Mouse (Mus musculus) MEL (cell line): Measurements from ENCODE around the gene Rplp2. TPM values are rescaled to one million over a fixed set of nuclear protein-coding genes. Genes with fewer than 3 reads are reported as not detected.

Source experiments
- DNase-seq: peaks from one replicate; pipeline ENCODE4 v3.0.0; 2011; ENCODE audit warnings: low read depth, low spot score
- H3K27ac ChIP-seq: 2 replicates; pipeline ENCODE4 v1.5.1; 2012; ENCODE audit warnings: low read depth, mild to moderate bottlenecking, control low read depth, low read length, moderate library complexity; ENCODE audit not compliant: control insufficient read depth
- H3K27me3 ChIP-seq, 2 experiments: fragments of 150-350 bp in 1 of 2; sonication (generic) in 1 of 2; 2 replicates each; pipeline ENCODE4 v1.6.1; 2012; ENCODE audit warnings: low read length in 2 of 2, mild to moderate bottlenecking in 2 of 2, improper control_type of control experiment in 1 of 2, moderate library complexity in 1 of 2; ENCODE audit not compliant: insufficient read depth in 2 of 2, control insufficient read depth in 1 of 2
- H3K36me3 ChIP-seq, 2 experiments: 2 replicates each; pipeline ENCODE4 v1.6.1; 2012 to 2014; ENCODE audit warnings: low read length in 2 of 2, improper control_type of control experiment in 1 of 2, inconsistent platforms in 1 of 2, mild to moderate bottlenecking in 1 of 2; ENCODE audit not compliant: insufficient read depth in 2 of 2, control insufficient read depth in 1 of 2
- H3K4me1 ChIP-seq, 2 experiments: fragments of 150-350 bp in 1 of 2; sonication (generic) in 1 of 2; 2 replicates each; pipeline ENCODE4 v1.6.1; 2012; ENCODE audit warnings: low read length in 2 of 2, improper control_type of control experiment in 1 of 2, mild to moderate bottlenecking in 1 of 2; ENCODE audit not compliant: insufficient read depth in 2 of 2, control insufficient read depth in 1 of 2
- H3K4me3 ChIP-seq, 2 experiments: fragments of 150-350 bp in 1 of 2; sonication (generic) in 1 of 2; 2 replicates each; pipeline ENCODE4 v1.5.1; 2012; ENCODE audit warnings: low read depth in 2 of 2, low read length in 2 of 2, mild to moderate bottlenecking in 2 of 2, moderate library complexity in 2 of 2, control low read depth in 1 of 2, improper control_type of control experiment in 1 of 2; ENCODE audit not compliant: control insufficient read depth in 1 of 2, insufficient read depth in 1 of 2
- H3K79me2 ChIP-seq: 2 replicates; pipeline ENCODE4 v1.6.1; 2012; ENCODE audit warnings: mild to moderate bottlenecking, low read length, moderate library complexity; ENCODE audit not compliant: control insufficient read depth, poor library complexity, insufficient read depth
- H3K9ac ChIP-seq: 2 replicates; pipeline ENCODE4 v1.6.1; 2012; ENCODE audit warnings: low read depth, mild to moderate bottlenecking, control low read depth, low read length, moderate library complexity; ENCODE audit not compliant: control insufficient read depth, poor library complexity, severe bottlenecking
- H3K9me3 ChIP-seq: fragments of 150-350 bp; sonication (generic); replicated peaks from 2 replicates; pipeline ENCODE4 v1.6.1; 2012; ENCODE audit warnings: mild to moderate bottlenecking, low read length, improper control_type of control experiment, moderate library complexity; ENCODE audit not compliant: insufficient read depth
- CTCF ChIP-seq, 3 experiments: IDR thresholded peaks in 2 of 3; conservative IDR thresholded peaks in 1 of 3; 2 replicates each; pipeline ENCODE4 v1.5.1; 2011 to 2012; ENCODE audit warnings: low read length in 3 of 3, low read depth in 2 of 3, mild to moderate bottlenecking in 2 of 3, improper control_type of control experiment in 1 of 3, inconsistent platforms in 1 of 3, mixed read lengths in 1 of 3, moderate library complexity in 1 of 3; ENCODE audit not compliant: control insufficient read depth in 1 of 3, insufficient read depth in 1 of 3, poor library complexity in 1 of 3, severe bottlenecking in 1 of 3
- ELF1 ChIP-seq: IDR thresholded peaks from 2 replicates; pipeline ENCODE4 v1.6.1; 2014; ENCODE audit warnings: low read depth, mild to moderate bottlenecking, inconsistent platforms, low read length, improper control_type of control experiment, moderate library complexity
- EP300 ChIP-seq, 2 experiments: IDR thresholded peaks; 2 replicates each; pipeline ENCODE4 v1.6.1; 2011; ENCODE audit warnings: improper control_type of control experiment in 2 of 2, low read length in 2 of 2, low read depth in 1 of 2, mild to moderate bottlenecking in 1 of 2
- ETS1 ChIP-seq: IDR thresholded peaks from 2 replicates; pipeline ENCODE4 v1.6.1; 2012; ENCODE audit warnings: low read depth, mild to moderate bottlenecking, inconsistent platforms, low read length, improper control_type of control experiment, moderate library complexity
- GATA1 ChIP-seq: IDR thresholded peaks from 2 replicates; pipeline ENCODE4 v1.6.1; 2011; ENCODE audit warnings: low read depth, low read length, improper control_type of control experiment
- KAT2A ChIP-seq: conservative IDR thresholded peaks from 2 replicates; pipeline ENCODE4 v1.6.1; 2012; ENCODE audit warnings: low read depth, low read length, improper control_type of control experiment, inconsistent platforms
- MAFK ChIP-seq: IDR thresholded peaks from 2 replicates; pipeline ENCODE4 v1.6.1; 2011; ENCODE audit warnings: low read depth, mild to moderate bottlenecking, low read length, improper control_type of control experiment, borderline replicate concordance
- MAZ ChIP-seq: IDR thresholded peaks from 2 replicates; pipeline ENCODE4 v1.6.1; 2012; ENCODE audit warnings: low read depth, mild to moderate bottlenecking, inconsistent platforms, low read length, improper control_type of control experiment
- MYC ChIP-seq: IDR thresholded peaks from 2 replicates; pipeline ENCODE4 v1.6.1; 2011; ENCODE audit warnings: low read depth, mild to moderate bottlenecking, low read length, improper control_type of control experiment, moderate library complexity
- NRF1 ChIP-seq: IDR thresholded peaks from 2 replicates; pipeline ENCODE4 v1.6.1; 2014; ENCODE audit warnings: low read depth, mild to moderate bottlenecking, inconsistent platforms, low read length, improper control_type of control experiment, moderate library complexity; ENCODE audit not compliant: poor library complexity, insufficient read depth, severe bottlenecking
- RAD21 ChIP-seq: IDR thresholded peaks from 2 replicates; pipeline ENCODE4 v1.6.1; 2011; ENCODE audit warnings: mild to moderate bottlenecking, low read depth, low read length, improper control_type of control experiment
- RCOR1 ChIP-seq: IDR thresholded peaks from 2 replicates; pipeline ENCODE4 v1.6.1; 2012; ENCODE audit warnings: low read depth, mild to moderate bottlenecking, inconsistent platforms, low read length, improper control_type of control experiment
- SIN3A ChIP-seq: IDR thresholded peaks from 2 replicates; pipeline ENCODE4 v1.6.1; 2012; ENCODE audit warnings: low read length, improper control_type of control experiment, inconsistent platforms
- SMC3 ChIP-seq: IDR thresholded peaks from 2 replicates; pipeline ENCODE4 v1.6.1; 2011; ENCODE audit warnings: low read depth, low read length, improper control_type of control experiment
- TAL1 ChIP-seq: IDR thresholded peaks from 2 replicates; pipeline ENCODE4 v1.6.1; 2012; ENCODE audit warnings: mild to moderate bottlenecking, inconsistent platforms, low read length, moderate library complexity, mixed read lengths
- UBTF ChIP-seq: IDR thresholded peaks from 2 replicates; pipeline ENCODE4 v1.6.1; 2012; ENCODE audit warnings: low read depth, mild to moderate bottlenecking, inconsistent platforms, low read length, improper control_type of control experiment, moderate library complexity, borderline replicate concordance; ENCODE audit not compliant: insufficient read depth
- USF1 ChIP-seq: IDR thresholded peaks from 2 replicates; pipeline ENCODE4 v1.6.1; 2014; ENCODE audit warnings: low read depth, mild to moderate bottlenecking, inconsistent platforms, low read length, improper control_type of control experiment, moderate library complexity
- ZC3H11A ChIP-seq: IDR thresholded peaks from 2 replicates; pipeline ENCODE4 v1.6.1; 2012; ENCODE audit warnings: low read depth, mild to moderate bottlenecking, inconsistent platforms, low read length, improper control_type of control experiment
- ZNF384 ChIP-seq: IDR thresholded peaks from 2 replicates; pipeline ENCODE4 v1.6.1; 2012; ENCODE audit warnings: low read depth, mild to moderate bottlenecking, inconsistent platforms, low read length, improper control_type of control experiment
- polyA plus RNA-seq, 2 experiments: library from polyadenylated mRNA; stranded (reverse) in 1 of 2; unstranded in 1 of 2; fragments of >175 nt in 1 of 2; fragments of >200 nt in 1 of 2; gene quantifications; 2 replicates each; pipeline versions ENCODE4 v1.2.1 to v1.2.4; 2012; ENCODE audit warnings: low replicate concordance in 2 of 2, low read depth in 1 of 2; ENCODE audit not compliant: insufficient read length in 2 of 2, insufficient read depth in 1 of 2, missing spikeins in 1 of 2
- total RNA-seq: library from RNA; depleted of rRNA; stranded (reverse); fragments of 300-350 nt; gene quantifications from 2 replicates; pipeline ENCODE4 v1.2.3, GENCODE M21; 2012

The Rplp2 gene
- total and polyA plus RNA-seq, 3 experiments: 3,503 to 3,690 TPM; not detected in 1

DNA sequence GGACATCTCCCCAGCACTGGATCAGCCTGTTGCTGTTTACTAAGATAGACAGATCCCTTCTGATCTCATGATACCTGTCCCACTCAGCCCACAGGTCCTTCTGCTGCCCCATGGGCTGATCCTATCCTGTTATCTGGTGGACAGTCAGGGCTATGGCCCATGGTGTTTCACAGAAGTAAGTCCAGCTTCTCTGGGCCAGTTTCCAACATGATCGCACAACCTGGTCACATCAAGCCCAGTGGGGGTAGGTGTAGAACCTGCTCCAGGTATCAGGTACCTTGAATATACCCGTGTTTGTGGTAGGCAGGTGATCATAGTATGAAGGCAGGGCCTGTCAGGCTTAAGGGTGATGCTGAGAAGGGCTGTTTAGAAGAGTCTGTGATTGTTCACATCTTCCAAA, 48.2 kb downstream of the Rplp2 start:
- no peak overlapping the region for H3K27ac ChIP-seq
- H3K79me2 ChIP-seq: no peaks in the 10 kb centered on the region
- TF ChIP-seq SIN3A: no peak
- TF ChIP-seq RAD21: no peak
- TF ChIP-seq UBTF: no peak
- TF ChIP-seq KAT2A: no peak
- no peak for TF ChIP-seq CTCF (IDR thresholded peaks at IDR 0.05 in 2 of 3, conservative IDR thresholded peaks at IDR 0.05 in 1 of 3; ENCODE audit: control insufficient read depth in 1 of 3, insufficient read depth in 1 of 3, low read depth in 2 of 3, low read length in 3 of 3, poor library complexity in 1 of 3, severe bottlenecking in 1 of 3)
- no peak for TF ChIP-seq ZNF384
- no peak for TF ChIP-seq ELF1
- no peak for TF ChIP-seq MAFK
- no peak for TF ChIP-seq MAZ
- no peak for TF ChIP-seq EP300 (IDR thresholded peaks at IDR 0.05; ENCODE audit: low read depth in 1 of 2, low read length in 2 of 2)
- no peak for TF ChIP-seq GATA1
- TF ChIP-seq RCOR1: no peak
- DNase-seq: no peak
- no peak overlapping the region for H3K4me3 ChIP-seq
- no peaks in the 10 kb centered on the region; a peak in 1 of 4 replicates for H3K36me3 ChIP-seq
- no peak overlapping the region for H3K9ac ChIP-seq
- H3K4me1 ChIP-seq: no peaks in the 10 kb centered on the region
- no peaks in the 10 kb centered on the region for H3K9me3 ChIP-seq
- H3K27me3 ChIP-seq: no peaks in the 10 kb centered on the region

GRCm38 (mm10) chr7:141495940-141496339, 48.8 kb downstream of the Rplp2 start:
- Histone ChIP-seq H3K36me3 (no peaks in the 10 kb centered on the region; a peak in 1 of 4 replicates), H3K27me3 (no peaks in the 10 kb centered on the region), H3K9me3 (no peaks in the 10 kb centered on the region), H3K9ac (no peak overlapping the region), H3K4me1 (no peaks in the 10 kb centered on the region), H3K4me3 (no peak overlapping the region), H3K79me2 (no peaks in the 10 kb centered on the region), H3K27ac (no peak overlapping the region)
- DNase-seq: no peak
- TF ChIP-seq TAL1: no peak
- no peak for TF ChIP-seq MAZ
- no peak for TF ChIP-seq NRF1
- TF ChIP-seq USF1: no peak
- no peak for TF ChIP-seq RAD21
- TF ChIP-seq MAFK: no peak
- TF ChIP-seq EP300 (IDR thresholded peaks at IDR 0.05; ENCODE audit: low read depth in 1 of 2, low read length in 2 of 2): no peak
- no peak for TF ChIP-seq SMC3
- no peak for TF ChIP-seq ZC3H11A
- no peak for TF ChIP-seq MYC
- TF ChIP-seq ETS1: no peak
